Mouse (Mus musculus): Measurements from ENCODE around the gene Zcchc14. TPM values are rescaled to one million over a fixed set of nuclear protein-coding genes. Genes with fewer than 3 reads are reported as not detected.
A peak's percentile ranks its signal among the peaks of the same experiment; 100 is the strongest.

Zcchc14 gene
- 10 to 100 TPM; 92.5 to 93.2 TPM for total RNA-seq (2021)
- long read RNA-seq, experiment 1, full-length matches to known transcripts = 5 of 36 reads
- long read RNA-seq, experiment 1, partial matches to known transcripts = 23 of 36 reads
- long read RNA-seq, experiment 1, other reads (novel, unspliced or antisense) = 8 of 36 reads
- long read RNA-seq, experiment 2, full-length matches to known transcripts = 15 of 44 reads
- long read RNA-seq, experiment 2, partial matches to known transcripts = 20 of 44 reads
- long read RNA-seq, experiment 2, other reads (novel, unspliced or antisense) = 9 of 44 reads

DNA sequence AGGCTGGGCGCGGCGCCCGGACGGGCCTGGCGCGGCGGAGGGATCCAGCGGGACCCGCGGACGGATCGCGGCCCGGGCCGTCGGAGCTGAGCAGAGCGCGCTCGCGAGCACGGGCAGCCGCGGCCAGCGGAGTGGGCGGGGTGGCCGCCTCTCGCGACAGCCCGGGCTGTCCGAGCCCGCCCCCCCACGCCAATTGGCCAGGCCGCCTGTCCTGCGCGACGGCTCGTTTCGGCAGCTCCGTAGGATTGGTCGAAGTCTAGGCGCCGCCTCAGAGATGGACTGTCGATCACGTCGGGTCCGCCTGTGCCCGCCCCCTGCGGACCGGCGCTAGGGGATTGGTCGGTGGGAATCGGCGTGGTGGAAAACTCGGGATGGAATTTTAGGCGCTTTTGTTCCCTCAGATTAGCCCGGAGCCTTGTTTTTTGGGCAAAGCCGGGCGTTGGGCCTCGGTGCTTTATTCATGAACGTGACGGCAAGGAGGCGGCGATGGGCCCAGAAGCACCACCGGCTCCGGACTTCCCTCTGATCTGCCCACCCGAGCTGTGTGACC, at the start of gene Zcchc14:
Gene Zcchc14, minus strand, starts transcription at position 128 of the 550 bp plus-strand sequence.
- Histone ChIP-seq H3K27ac (peak within 1 kb of the TSS; percentile 99), H3K4me3 (peak within 1 kb of the TSS; percentile 81)
- peak; percentile 97 to 99 for DNase-seq (ENCODE audit: low spot score in 2 of 2)
- TF ChIP-seq CTCF (conservative IDR thresholded peaks at IDR 0.05) = no peak

DNA sequence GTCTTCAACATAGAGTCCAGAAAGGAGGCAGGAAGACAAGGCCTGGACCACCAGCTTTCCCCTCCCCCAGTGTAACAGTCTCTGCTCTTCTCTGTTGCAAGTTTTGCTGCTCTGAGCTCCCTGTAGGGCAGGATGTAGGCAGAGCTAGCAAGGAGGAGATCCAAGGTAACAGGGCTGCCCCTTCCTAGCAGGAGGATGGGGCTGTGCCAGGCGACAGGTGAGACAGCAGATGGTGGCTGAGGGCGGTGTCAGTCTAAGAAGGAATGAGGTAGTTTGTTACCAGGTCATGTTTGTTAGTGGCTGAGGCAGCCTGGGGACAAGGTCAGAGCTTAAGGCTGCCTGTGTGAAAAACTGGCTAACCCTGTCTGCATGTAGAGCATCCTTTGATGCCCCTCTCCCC, 47.2 kb upstream of the Zcchc14 start:
- no peak overlapping the region for H3K4me3 ChIP-seq
- DNase-seq (ENCODE audit: low spot score in 2 of 2) = no peak
- H3K27ac ChIP-seq = no peak overlapping the region
- no peak for TF ChIP-seq CTCF (conservative IDR thresholded peaks at IDR 0.05)

DNA sequence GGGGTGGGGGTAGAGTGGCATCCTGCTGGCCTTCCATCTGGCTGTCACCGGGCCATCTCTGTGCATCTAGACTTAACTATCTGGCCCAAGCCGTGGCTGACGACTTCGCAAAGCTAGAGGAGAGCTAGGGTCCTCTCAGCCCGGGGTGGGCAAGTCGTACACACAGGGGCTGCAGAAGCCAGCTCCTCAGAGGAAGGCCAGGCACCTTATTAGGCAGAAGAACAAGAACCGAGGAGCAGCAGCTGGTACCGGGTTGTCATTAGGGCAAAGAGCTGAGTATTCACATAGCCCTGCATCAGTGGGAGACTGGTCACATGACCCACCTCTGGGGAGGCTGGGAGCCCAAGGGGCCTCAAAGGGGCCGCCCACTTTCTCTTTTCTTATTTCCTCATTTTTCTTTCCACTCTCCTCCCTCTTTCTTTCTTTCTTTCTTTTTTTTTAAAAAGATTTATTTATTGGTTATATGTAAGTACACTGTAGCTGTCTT, 46.0 kb upstream of the Zcchc14 start:
- TF ChIP-seq CTCF (conservative IDR thresholded peaks at IDR 0.05) = no peak
- Histone ChIP-seq H3K4me3 (no peak overlapping the region), H3K27ac (no peak overlapping the region)
- no peak for DNase-seq (ENCODE audit: low spot score in 2 of 2)

DNA sequence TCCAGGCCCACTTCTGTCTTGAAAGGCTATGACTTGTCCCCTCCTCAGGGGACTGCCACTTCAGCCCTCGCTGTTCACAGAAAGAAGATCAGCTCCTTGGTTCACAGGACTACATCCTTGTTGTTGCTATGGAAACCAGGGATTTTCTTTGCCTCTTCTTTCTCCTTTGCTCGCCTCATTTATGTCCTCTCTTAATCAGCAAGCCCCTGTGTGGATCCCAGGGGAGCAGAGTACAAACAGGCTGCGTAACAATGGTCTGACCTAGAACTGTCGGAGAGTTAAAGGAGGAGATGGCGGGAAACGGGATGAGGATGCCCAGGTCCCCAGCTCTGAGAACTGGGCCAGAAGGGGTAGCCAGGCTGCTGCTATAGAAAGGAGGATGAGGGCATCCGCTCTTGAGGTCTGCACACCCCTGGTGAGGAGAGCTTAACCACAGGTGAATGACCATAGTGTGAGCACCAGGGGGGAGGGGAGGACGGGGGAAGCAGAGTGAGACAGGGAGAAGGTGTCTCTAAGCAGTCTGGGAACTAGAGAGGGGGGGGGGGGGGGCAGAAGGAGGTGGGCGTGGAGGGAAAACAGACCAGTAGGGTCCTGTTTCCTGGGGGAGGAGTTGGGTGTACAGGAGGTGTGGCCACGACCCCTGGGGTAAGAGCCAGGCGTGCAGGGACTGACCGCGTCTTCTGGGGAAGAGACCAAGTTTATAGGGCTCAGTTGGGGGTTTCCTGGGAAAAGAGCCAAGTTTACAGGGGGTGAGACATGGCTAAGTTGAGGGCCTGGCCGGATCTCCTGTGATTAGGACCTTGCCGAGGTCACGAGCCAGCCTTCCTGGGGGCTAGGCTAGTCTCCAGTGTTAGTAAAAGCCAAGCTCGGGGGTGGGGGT, 45.3 kb upstream of the Zcchc14 start:
- Histone ChIP-seq H3K27ac (peak overlapping the region; percentile 60), H3K4me3 (no peak overlapping the region)
- no peak for DNase-seq (ENCODE audit: low spot score in 2 of 2)
- TF ChIP-seq CTCF (conservative IDR thresholded peaks at IDR 0.05) = no peak

DNA sequence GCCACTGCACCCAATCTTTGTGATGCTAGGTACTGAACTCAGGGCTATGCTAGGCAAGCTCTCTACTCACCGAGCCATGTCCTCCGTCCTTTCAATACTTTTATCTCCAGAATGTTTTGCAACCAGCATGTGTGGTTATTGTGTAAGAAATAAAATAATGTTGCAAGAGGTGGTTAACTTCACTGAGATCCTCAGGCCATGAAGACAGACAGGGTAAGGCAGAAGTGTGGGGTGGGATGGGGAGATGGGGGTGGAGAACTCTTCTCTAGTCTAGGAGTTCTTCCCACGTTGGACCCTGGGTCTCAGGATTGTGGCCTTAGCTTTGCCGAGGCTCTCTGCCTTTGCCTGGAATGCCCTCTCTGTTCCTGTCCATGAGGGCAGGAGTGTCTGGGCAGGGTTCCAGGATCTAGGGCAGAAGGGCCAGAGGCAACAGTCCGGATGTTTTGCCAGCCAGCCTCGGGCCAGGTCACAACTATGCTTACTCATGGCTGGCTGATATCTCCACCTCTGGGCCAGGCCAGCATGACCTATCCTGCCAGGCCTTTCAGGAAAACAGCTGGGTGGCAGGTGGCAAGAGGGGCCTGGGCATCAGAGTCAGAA, 43.0 kb upstream of the Zcchc14 start:
- Histone ChIP-seq H3K27ac (no peak overlapping the region), H3K4me3 (no peak overlapping the region)
- DNase-seq (ENCODE audit: low spot score in 2 of 2) = no peak
- TF ChIP-seq CTCF (conservative IDR thresholded peaks at IDR 0.05) = no peak

- H3K4me3 ChIP-seq = no peak overlapping the region
- peak in 1 of 2 experiments; percentile 62 for DNase-seq (ENCODE audit: low spot score in 2 of 2)
- no peak overlapping the region for H3K27ac ChIP-seq
- peak; percentile 99 for TF ChIP-seq CTCF (conservative IDR thresholded peaks at IDR 0.05)
These were observed 41.8 kb upstream of the Zcchc14 start for GRCm38 (mm10) chr8:121694453-121694852.

DNA sequence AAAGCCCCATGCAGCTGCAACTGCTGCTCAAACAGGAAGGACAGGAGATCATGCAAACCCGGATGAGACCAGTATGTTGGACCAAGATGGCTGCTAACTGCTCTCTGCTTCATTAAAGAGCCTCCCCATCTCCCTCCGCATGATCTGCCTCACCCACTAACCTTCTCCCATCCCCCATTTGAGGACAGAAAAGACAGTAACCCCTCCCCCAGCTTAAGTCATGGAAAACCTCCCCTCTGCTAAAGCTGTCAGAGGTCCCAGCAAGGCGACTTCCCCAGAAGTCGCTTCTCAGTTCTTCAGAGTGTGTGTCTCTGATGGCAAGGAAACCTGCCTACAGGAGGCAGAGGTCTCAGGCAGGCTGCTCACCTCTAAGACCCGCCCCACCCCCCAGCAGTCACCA, 35.8 kb upstream of the Zcchc14 start:
- DNase-seq (ENCODE audit: low spot score in 2 of 2) = no peak
- peak overlapping the region; percentile 92 for H3K27ac ChIP-seq
- no peak overlapping the region for H3K4me3 ChIP-seq
- no peak for TF ChIP-seq CTCF (conservative IDR thresholded peaks at IDR 0.05)

GRCm38 (mm10) chr8:121687455-121688161, 34.9 kb upstream of the Zcchc14 start:
- DNase-seq (ENCODE audit: low spot score in 2 of 2) = peak; percentile 64 to 72
- TF ChIP-seq CTCF (conservative IDR thresholded peaks at IDR 0.05) = peak; percentile 40
- Histone ChIP-seq H3K27ac (peak overlapping the region; percentile 92), H3K4me3 (peak overlapping the region; percentile 24; the same call in 1 of the 2 replicates)

- peak in 1 of 2 experiments; percentile 39 for DNase-seq (ENCODE audit: low spot score in 2 of 2)
- Histone ChIP-seq H3K27ac (no peak overlapping the region), H3K4me3 (no peak overlapping the region)
- TF ChIP-seq CTCF (conservative IDR thresholded peaks at IDR 0.05) = peak; percentile 88
These were observed 32.7 kb upstream of the Zcchc14 start for GRCm38 (mm10) chr8:121685419-121685818.

- DNase-seq (ENCODE audit: low spot score in 2 of 2) = no peak
- no peak for TF ChIP-seq CTCF (conservative IDR thresholded peaks at IDR 0.05)
- H3K27ac ChIP-seq = no peak overlapping the region
- H3K4me3 ChIP-seq = no peak overlapping the region
These were observed 30.6 kb upstream of the Zcchc14 start for GRCm38 (mm10) chr8:121683083-121683832.

DNA sequence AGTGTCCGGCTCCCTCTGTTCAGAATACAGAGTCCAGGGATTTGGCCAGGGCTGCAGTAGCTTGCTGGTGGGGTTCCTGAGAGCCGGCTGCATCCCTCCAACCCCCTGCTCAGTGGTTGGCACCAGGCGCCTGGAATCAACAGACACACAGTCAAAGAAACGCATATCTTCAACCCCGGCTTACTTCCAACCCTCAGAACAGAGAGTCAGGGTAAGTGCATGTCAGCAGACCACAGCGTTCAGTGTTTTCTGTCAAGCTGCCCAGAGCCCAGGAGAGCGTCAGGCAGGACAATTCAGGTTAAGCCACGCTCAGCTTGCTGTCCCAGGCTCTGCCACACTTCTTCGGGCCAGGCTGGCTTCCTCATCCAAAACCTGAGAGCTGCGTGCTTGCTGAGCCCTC, 28.8 kb upstream of the Zcchc14 start:
- no peak overlapping the region for H3K27ac ChIP-seq
- TF ChIP-seq CTCF (conservative IDR thresholded peaks at IDR 0.05) = no peak

More for the DNA sequence above, 28.8 kb upstream of the Zcchc14 start:
- no peak for DNase-seq (ENCODE audit: low spot score in 2 of 2)
- H3K4me3 ChIP-seq = no peak overlapping the region
